Mouse (Mus musculus) thymus, adult 18-20 months (tissue): ENCODE measurements at regions not wholly inside any gene's neighbourhood (a gene's known extent, or its start where the extent isn't known, plus 50 kb on each side); places are given as distances from the start of the nearest gene placed in this dataset.
A peak's percentile ranks its signal among the peaks of the same experiment; 100 is the strongest.

Experiments
- DNase-seq, 2 experiments: peaks; one replicate each; pipeline ENCODE4 v3.0.0; 2022; ENCODE audit warnings: mixed read lengths in 2 of 2

GRCm38 (mm10) chr2:34111286-34111685, 223.5 kb upstream of the Mvb12b start:
- DNase-seq, result no peak

DNA sequence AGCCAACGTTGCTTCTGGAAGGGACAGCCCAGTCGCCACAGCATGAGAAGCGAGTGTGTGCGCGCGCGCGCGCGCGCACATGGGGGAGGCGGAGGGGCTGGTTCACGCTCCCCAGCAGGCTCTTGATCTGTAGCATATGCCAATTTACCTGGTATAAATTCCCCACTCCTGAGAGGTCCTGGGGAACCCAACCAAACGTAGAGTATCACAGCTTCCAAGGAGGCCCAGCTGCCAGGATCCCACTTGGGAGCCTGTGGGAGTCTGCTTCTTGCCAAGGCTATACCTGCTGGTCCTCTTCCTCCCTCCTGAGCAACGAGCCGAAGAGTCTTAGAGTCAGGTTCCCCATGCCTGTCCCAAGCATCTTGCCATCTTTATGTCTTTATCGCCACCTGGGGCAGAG, 222.8 kb upstream of the Mvb12b start:
- DNase-seq, result no peak

DNA sequence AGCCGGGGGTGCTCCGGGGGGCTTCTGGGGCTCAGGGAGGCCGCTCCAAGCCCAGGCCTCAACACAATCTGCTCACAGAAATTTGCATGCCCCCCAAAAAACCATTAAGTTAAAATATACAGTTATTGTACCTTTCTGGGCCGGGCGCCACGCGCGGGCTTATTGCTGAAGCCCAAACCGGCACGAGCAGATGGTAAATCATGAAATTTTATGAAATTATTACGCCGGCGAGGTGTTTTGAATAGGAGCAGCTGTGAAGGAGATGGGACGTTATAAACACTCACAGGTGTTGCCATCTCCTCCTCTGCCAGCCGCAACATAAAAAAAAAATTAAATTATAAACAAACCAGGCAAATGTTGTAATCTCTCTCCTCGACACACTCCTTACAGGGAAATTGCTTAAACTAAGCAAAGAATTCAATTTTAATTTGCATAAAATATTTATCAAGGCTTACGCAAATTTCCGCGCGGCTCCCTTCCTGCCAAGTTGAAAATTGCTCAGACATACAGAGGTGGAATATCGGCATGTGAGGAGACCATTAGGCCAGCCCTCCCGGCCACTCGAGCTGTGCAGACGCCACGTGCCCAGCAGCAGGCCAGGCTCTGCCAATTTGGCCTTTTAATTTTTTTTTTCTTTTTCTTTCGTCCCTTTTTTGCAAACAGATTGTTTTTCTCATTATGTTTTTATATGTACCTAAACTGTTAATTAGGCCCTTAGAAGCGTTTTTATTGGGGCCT, 220.0 kb upstream of the Mvb12b start:
- no peak for DNase-seq

- no peak for DNase-seq
Observed at GRCm38 (mm10) chr2:34106837-34107565, 219.3 kb upstream of the Mvb12b start.

- no peak for DNase-seq
Observed at GRCm38 (mm10) chr2:34106245-34106644, 218.5 kb upstream of the Mvb12b start.

- DNase-seq, result no peak
Observed at GRCm38 (mm10) chr2:34105271-34106051, 217.7 kb upstream of the Mvb12b start.

DNA sequence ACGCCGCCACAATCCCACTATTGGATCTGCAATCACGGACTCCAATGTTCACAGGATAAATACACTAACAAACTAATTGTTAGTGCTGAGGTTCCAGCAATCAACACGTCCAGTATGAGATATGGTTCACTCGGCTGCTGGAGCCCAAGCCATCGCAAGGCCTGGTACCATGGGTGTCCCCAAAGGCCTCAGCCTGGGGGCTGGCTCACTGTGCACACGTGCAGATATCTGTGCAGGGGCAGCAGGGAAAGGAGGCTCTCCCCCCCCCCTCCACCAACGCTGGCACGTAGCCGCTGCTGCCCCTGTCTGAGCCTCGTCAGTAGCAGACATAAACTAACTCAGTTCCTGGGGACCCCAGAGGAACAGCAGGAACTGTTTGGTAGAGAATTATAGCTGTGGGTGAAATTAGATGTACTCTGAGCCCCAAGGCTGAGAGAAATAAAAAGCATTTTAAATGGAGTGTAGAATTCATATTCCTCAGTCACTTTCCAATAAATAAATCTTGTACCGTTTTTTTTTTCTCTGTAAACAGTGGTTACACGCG, 210.3 kb upstream of the Mvb12b start:
- no peak for DNase-seq

DNA sequence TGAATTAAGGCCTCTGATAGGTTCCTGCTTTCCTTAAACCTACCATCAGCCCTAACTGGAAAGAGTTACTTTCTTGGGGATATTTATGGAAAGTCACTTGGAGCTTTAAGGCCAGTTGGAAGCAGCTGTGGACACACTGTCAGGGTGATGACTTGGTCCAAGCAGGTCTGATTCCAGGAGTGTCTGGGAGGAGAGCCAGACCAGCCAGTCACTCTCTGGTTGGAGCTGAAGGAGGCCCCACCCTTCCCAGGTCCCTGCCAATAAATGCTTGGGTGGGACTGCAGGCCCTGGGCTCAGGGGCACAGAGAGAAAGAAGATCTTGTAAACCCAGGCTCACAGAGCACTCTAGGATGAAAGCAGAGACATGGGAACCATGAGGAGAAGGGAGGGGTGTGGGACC, 208.8 kb upstream of the Mvb12b start:
- no peak for DNase-seq

GRCm38 (mm10) chr2:34088832-34089231, 201.1 kb upstream of the Mvb12b start:
- DNase-seq, result no peak

GRCm38 (mm10) chr2:34086130-34086529, 198.4 kb upstream of the Mvb12b start:
- DNase-seq, result no peak

- DNase-seq, result no peak
Observed at GRCm38 (mm10) chr2:34084513-34084912, 196.8 kb upstream of the Mvb12b start.

- no peak for DNase-seq
Observed at GRCm38 (mm10) chr2:34082486-34082885, 194.7 kb upstream of the Mvb12b start.

GRCm38 (mm10) chr2:34080176-34080575, 192.4 kb upstream of the Mvb12b start:
- DNase-seq, result no peak

DNA sequence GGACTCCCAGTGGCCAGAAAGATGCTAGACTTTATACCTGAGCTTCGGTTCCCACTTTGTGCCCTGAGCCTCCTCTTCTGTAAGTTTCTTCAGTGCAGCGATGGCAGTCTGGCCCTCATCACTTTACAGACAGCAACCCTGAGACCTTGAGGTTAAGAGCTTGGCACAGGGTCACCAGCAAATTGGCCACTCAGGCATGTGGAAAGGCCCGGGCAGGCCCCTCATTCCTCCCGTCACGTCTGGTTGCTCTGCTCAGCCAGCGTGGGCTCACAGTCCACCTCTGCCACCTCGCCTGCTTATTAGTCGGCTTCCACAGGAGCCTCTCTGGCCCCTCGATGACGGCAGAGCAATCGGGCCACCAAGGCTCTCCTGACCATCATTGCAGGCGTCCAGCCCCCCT, 191.5 kb upstream of the Mvb12b start:
- DNase-seq, result no peak

GRCm38 (mm10) chr2:34078875-34079262, 191.1 kb upstream of the Mvb12b start:
- no peak for DNase-seq

DNA sequence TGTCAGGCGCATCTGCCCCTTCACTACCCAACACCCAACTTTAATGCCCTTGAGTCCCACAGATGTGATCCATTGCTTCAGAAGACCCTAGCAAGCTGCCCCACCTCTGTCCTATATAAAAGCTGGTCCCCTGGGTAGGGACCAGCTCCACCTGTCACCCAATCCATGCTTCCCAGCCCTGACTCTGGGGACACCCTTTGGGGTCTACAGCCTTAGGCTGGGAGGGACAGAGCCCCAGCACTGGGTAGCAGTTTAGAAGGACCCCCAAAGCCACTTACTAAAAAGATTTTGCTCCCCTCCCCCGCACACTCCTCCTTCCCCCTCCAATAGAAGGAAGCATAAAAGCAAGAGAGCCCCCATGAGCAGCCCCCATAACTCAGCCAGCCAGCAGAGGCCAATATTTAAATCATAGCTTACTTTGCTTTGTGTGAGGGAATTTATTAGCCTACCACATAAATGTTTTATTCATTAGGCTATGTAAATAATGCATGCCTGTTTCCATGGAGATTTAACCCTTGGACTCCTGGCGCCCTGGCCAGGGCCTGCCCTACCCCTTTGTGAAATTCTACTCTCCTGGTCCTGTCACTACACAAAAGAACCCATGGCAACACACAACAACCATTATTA, 190.6 kb upstream of the Mvb12b start:
- DNase-seq, result no peak

GRCm38 (mm10) chr2:34076346-34076745, 188.6 kb upstream of the Mvb12b start:
- no peak for DNase-seq

DNA sequence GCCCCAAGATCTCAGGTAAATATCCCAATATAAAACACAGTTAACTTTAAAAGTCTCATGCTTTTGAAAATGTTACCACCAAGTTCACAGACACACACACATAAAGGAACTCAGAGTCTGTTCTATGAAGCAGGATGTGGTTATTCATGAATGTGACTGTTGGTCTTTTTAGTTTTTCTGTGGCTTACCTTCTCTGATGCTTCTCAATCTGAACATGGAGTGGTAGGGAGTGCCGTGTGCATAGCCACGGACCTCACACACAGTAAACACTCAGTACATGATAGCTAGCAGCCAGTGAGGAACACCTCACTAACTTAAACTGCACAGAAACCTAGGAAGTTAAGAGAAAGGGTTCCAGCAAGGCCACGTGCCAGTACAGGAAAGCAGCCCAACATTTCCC, 186.3 kb upstream of the Mvb12b start:
- peak in 1 of 2 experiments; percentile 17 for DNase-seq

- no peak for DNase-seq
Observed at GRCm38 (mm10) chr2:34065592-34065991, 177.8 kb upstream of the Mvb12b start.

DNA sequence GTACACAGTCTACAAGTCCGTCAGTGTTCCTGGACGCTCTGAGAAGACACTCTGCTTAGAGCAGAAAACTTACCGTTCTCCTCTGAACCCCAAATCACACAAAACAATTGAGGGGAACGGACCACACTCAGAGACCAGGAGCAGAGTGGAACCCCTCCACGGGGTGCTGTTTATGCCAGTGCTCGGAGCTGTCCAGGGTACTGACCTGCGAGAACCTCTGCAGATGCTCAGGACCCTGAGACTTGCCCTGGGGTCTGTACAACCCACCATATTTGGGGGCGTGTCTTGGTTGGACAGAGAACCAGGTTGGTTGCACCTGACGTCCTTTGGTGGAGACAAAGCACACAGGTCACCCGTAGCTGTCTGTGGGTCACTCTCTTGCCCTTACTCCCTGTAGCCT, 177.3 kb upstream of the Mvb12b start:
- DNase-seq, result peak; percentile 12 to 13

GRCm38 (mm10) chr2:34056552-34056951, 168.8 kb upstream of the Mvb12b start:
- no peak for DNase-seq

DNA sequence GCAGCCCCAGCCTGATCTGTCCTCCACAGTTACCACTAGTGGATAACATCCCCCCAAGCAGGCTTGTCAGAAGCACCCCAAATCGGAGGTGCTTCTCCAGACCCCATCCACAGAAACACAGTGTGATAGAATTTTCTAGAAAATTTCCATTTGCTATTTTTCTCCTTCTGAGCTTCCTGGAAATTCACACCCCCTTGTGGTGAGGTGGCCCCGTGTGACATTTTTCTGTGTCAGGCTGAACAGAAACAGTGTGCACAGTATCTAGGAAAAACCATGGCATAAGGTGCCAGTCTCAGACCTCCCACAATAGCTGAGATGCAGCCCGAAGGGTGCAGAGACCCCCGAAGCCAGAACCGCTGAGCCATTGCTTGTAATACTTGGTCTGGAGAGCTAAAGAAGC, 155.3 kb upstream of the Mvb12b start:
- DNase-seq, result no peak

DNA sequence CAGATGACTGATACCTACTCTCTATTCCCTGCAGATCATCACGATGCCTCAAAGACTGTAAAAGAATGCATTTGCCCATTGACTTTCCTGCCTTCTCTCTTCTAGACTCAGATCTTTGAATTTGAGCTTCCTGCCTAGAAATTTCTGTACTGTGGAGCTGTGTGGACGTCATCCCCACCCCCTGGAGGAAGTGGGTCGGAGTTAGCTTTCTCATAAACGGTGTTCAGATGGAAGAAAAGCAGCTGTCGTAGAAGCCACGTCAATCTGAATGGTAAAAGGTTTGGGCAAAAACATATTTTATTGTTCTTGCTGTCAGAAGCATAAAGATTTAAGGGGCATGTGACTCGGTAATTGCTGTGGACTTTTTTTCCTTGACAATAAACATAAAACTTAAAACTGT, 154.6 kb upstream of the Mvb12b start:
- DNase-seq, result peak in 1 of 2 experiments; percentile 28
